Mouse (Mus musculus) C2C12 (cell line): ENCODE results near the gene Il21r.

Source experiments
- CTCF ChIP-seq: IDR thresholded peaks from one replicate; pipeline ENCODE4 v1.5.1; 2011; ENCODE audit not compliant: control insufficient read depth, insufficient read depth, insufficient read length
- MAX ChIP-seq: IDR thresholded peaks from one replicate; pipeline ENCODE4 v1.6.1; 2011; ENCODE audit warnings: mild to moderate bottlenecking, control low read depth
- MYOD1 ChIP-seq: IDR thresholded peaks from one replicate; pipeline ENCODE4 v1.6.1; 2011; ENCODE audit warnings: low read depth; ENCODE audit not compliant: control insufficient read depth, insufficient read length
- MYOG ChIP-seq: IDR thresholded peaks from one replicate; pipeline ENCODE4 v1.6.1; 2011; ENCODE audit not compliant: control insufficient read depth, insufficient read length; ENCODE audit errors: extremely low read depth
- USF1 ChIP-seq: IDR thresholded peaks from one replicate; pipeline ENCODE4 v1.6.1; 2011; ENCODE audit warnings: low read depth, mild to moderate bottlenecking, control low read depth, moderate library complexity

- TF ChIP-seq CTCF (no peak), MYOG (no peak), USF1 (no peak), MAX (no peak), MYOD1 (no peak)
Observed at GRCm38 (mm10) chr7:125576982-125577381, 26.2 kb upstream of the Il21r start.
